Mouse (Mus musculus) urinary bladder, postnatal 0 days (tissue): ENCODE results near the gene Sema4f. TPM values are rescaled to one million over a fixed set of nuclear protein-coding genes. Genes with fewer than 3 reads are reported as not detected.

Source experiments
- polyA plus RNA-seq: library from polyadenylated mRNA; unstranded; fragments of >200 nt; fragmentation: Nextera tagmentation; extraction: Ambion mirVana; gene quantifications from 2 replicates; pipeline ENCODE4 v1.2.1, GENCODE M21; 2015

Sema4f gene
- 0.08 and 0.22 TPM in 2 replicates for polyA plus RNA-seq

GRCm38 (mm10) chr6:82939167-82939912, at the start of gene Sema4f:
TSS of gene Sema4f (minus strand) at chr6:82939769.

GRCm38 (mm10) chr6:82946651-82947050, 7.1 kb upstream of the Sema4f start, which contains the start of gene M1ap:
TSS of gene M1ap (plus strand) at chr6:82946902.

Other genes starting within 250 kb of the Sema4f start
- 69.4 and 75.3 TPM in 2 replicates for gene Pole4, start 234.4 kb downstream of the Sema4f start, polyA plus RNA-seq
- gene Hk2, start 165.3 kb downstream of the Sema4f start, polyA plus RNA-seq, result 8.7 and 9.0 TPM in 2 replicates
- 0.23 and 0.34 TPM in 2 replicates for gene M1ap, start 7.1 kb upstream of the Sema4f start, polyA plus RNA-seq
- gene Dok1, start 93.7 kb upstream of the Sema4f start, polyA plus RNA-seq, result 20.9 TPM in 2 replicates
- 9.6 and 9.8 TPM in 2 replicates for gene Loxl3, start 94.4 kb upstream of the Sema4f start, polyA plus RNA-seq
- gene Aup1, start 114.8 kb upstream of the Sema4f start, polyA plus RNA-seq, result 130 and 134 TPM in 2 replicates
- 66.1 and 69.7 TPM in 2 replicates for gene Htra2, start 115.5 kb upstream of the Sema4f start, polyA plus RNA-seq
- gene Dqx1, start 118.1 kb upstream of the Sema4f start, polyA plus RNA-seq, result 3.3 and 4.1 TPM in 2 replicates
- 0.46 and 0.62 TPM in 2 replicates for gene Tlx2, start 130.5 kb upstream of the Sema4f start, polyA plus RNA-seq
- 9.2 and 12.1 TPM in 2 replicates for gene Pcgf1, start 138.1 kb upstream of the Sema4f start, polyA plus RNA-seq
- 0.21 TPM in 1 of 2 replicates, not detected in the other for gene Lbx2, start 146.6 kb upstream of the Sema4f start, polyA plus RNA-seq
- gene Ccdc142, start 161.8 kb upstream of the Sema4f start, polyA plus RNA-seq, result 0.71 and 0.80 TPM in 2 replicates
- gene Gm42688, start 161.8 kb upstream of the Sema4f start, polyA plus RNA-seq, result 0.82 and 1.1 TPM in 2 replicates
- gene Mrpl53, start 169.3 kb upstream of the Sema4f start, polyA plus RNA-seq, result 127 TPM in 2 replicates
- 18.7 and 21.6 TPM in 2 replicates for gene Mogs, start 175.7 kb upstream of the Sema4f start, polyA plus RNA-seq
- 48.6 and 53.4 TPM in 2 replicates for gene Wbp1, start 181.8 kb upstream of the Sema4f start, polyA plus RNA-seq
- 7.6 and 8.2 TPM in 2 replicates for gene Ino80b, start 185.7 kb upstream of the Sema4f start, polyA plus RNA-seq
- 7.2 and 9.3 TPM in 2 replicates for gene Rtkn, start 195.7 kb upstream of the Sema4f start, polyA plus RNA-seq
- 1.6 and 1.8 TPM in 2 replicates for gene Wdr54, start 216.6 kb upstream of the Sema4f start, polyA plus RNA-seq
- 0.51 and 0.66 TPM in 2 replicates for gene 1700003E16Rik, start 216.6 kb upstream of the Sema4f start, polyA plus RNA-seq
- 62.5 and 72.3 TPM in 2 replicates for gene Dctn1, start 226.2 kb upstream of the Sema4f start, polyA plus RNA-seq